Mouse (Mus musculus) frontal cortex, postnatal 36 days (tissue): ENCODE data around the gene Maml3.

Experiments used
- DNase-seq, 2 experiments: peaks; one replicate each; pipeline ENCODE4 v3.0.0; 2022; ENCODE audit warnings: low spot score in 2 of 2

Maml3 gene

GRCm38 (mm10) chr3:51748436-51749376 is 356.2 kb downstream of the Maml3 start:
- no peak for DNase-seq

GRCm38 (mm10) chr3:51746816-51747215 is 358.1 kb downstream of the Maml3 start:
- DNase-seq = no peak

GRCm38 (mm10) chr3:51745162-51745561 is 359.7 kb downstream of the Maml3 start:
- DNase-seq = no peak

GRCm38 (mm10) chr3:51744339-51744759 is 360.5 kb downstream of the Maml3 start:
- no peak for DNase-seq

- DNase-seq = no peak
These were observed 362.5 kb downstream of the Maml3 start for GRCm38 (mm10) chr3:51742405-51742804.

- DNase-seq = no peak
These were observed 363.1 kb downstream of the Maml3 start for GRCm38 (mm10) chr3:51741824-51742223.

GRCm38 (mm10) chr3:51739835-51740112 is 365.1 kb downstream of the Maml3 start:
- no peak for DNase-seq

- no peak for DNase-seq
These were observed 365.6 kb downstream of the Maml3 start for GRCm38 (mm10) chr3:51739049-51739834.

- DNase-seq = no peak
These were observed 371.2 kb downstream of the Maml3 start for GRCm38 (mm10) chr3:51733685-51734084.

GRCm38 (mm10) chr3:51731949-51732636 is 372.8 kb downstream of the Maml3 start:
- no peak for DNase-seq

- no peak for DNase-seq
These were observed 374.2 kb downstream of the Maml3 start for GRCm38 (mm10) chr3:51730662-51731061.

- no peak for DNase-seq
These were observed 375.6 kb downstream of the Maml3 start for GRCm38 (mm10) chr3:51729109-51729918.

- no peak for DNase-seq
These were observed 376.4 kb downstream of the Maml3 start for GRCm38 (mm10) chr3:51728456-51728855.

- peak in 1 of 2 experiments; percentile 34 for DNase-seq
These were observed 376.9 kb downstream of the Maml3 start for GRCm38 (mm10) chr3:51727968-51728367.

GRCm38 (mm10) chr3:51727487-51727886 is 377.4 kb downstream of the Maml3 start:
- DNase-seq = no peak

- DNase-seq = no peak
These were observed 378.6 kb downstream of the Maml3 start for GRCm38 (mm10) chr3:51726257-51726656.

GRCm38 (mm10) chr3:51719982-51720381 is 384.9 kb downstream of the Maml3 start:
- DNase-seq = no peak

- DNase-seq = no peak
These were observed 385.5 kb downstream of the Maml3 start for GRCm38 (mm10) chr3:51719373-51719772.

- no peak for DNase-seq
These were observed 387.0 kb downstream of the Maml3 start for GRCm38 (mm10) chr3:51717909-51718308.

- no peak for DNase-seq
These were observed 387.4 kb downstream of the Maml3 start for GRCm38 (mm10) chr3:51717455-51717854.

- no peak for DNase-seq
These were observed 390.4 kb downstream of the Maml3 start for GRCm38 (mm10) chr3:51714469-51714868.
